Mouse (Mus musculus) heart, embryonic 14.5 days (tissue): Measurements from ENCODE around the gene Fat4. TPM values are rescaled to one million over a fixed set of nuclear protein-coding genes. Genes with fewer than 3 reads are reported as not detected.
A peak's percentile ranks its signal among the peaks of the same experiment; 100 is the strongest.

Experiments used
- ATAC-seq: fragments of 200-750 bp; cut with Nextera tagmentation; 2 replicates; pipeline ENCODE4 v1.8.0; 2017; ENCODE audit warnings: low read depth, moderate TSS enrichment; ENCODE audit not compliant: insufficient number of reproducible peaks, insufficient read depth, low FRiP score
- H3K27ac ChIP-seq, 2 experiments: fragments of 200-500 bp in 1 of 2; fragments of 300-500 bp in 1 of 2; sonication (generic) in 1 of 2; replicated peaks in 1 of 2; 2 replicates each; pipeline ENCODE4 v1.5.1; 2012 to 2014; ENCODE audit warnings: low read depth in 2 of 2, low read length in 2 of 2, control low read depth in 1 of 2, mild to moderate bottlenecking in 1 of 2, mixed read lengths in 1 of 2; ENCODE audit not compliant: control insufficient read depth in 1 of 2, insufficient read depth in 1 of 2
- H3K27me3 ChIP-seq: fragments of 300-500 bp; sonication (generic); 2 replicates; pipeline ENCODE4 v1.6.1; 2014; ENCODE audit warnings: mild to moderate bottlenecking, low read length, control low read depth; ENCODE audit not compliant: control insufficient read depth, insufficient read depth
- H3K36me3 ChIP-seq: fragments of 300-500 bp; sonication (generic); 2 replicates; pipeline ENCODE4 v1.6.1; 2014; ENCODE audit warnings: mild to moderate bottlenecking, control low read depth, low read length, mixed read lengths; ENCODE audit not compliant: control insufficient read depth, insufficient read depth
- H3K4me1 ChIP-seq, 2 experiments: fragments of 200-500 bp in 1 of 2; fragments of 300-500 bp in 1 of 2; sonication (generic) in 1 of 2; 2 replicates each; pipeline ENCODE4 v1.6.1; 2012 to 2014; ENCODE audit warnings: low read length in 2 of 2, control low read depth in 1 of 2, mixed read lengths in 1 of 2; ENCODE audit not compliant: control insufficient read depth in 2 of 2, insufficient read depth in 2 of 2
- H3K4me2 ChIP-seq: fragments of 300-500 bp; sonication (generic); 2 replicates; pipeline ENCODE4 v1.6.1; 2014; ENCODE audit warnings: mild to moderate bottlenecking, low read length
- H3K4me3 ChIP-seq, 2 experiments: fragments of 200-500 bp in 1 of 2; fragments of 300-500 bp in 1 of 2; sonication (generic) in 1 of 2; 2 replicates each; pipeline ENCODE4 v1.5.1; 2012 to 2014; ENCODE audit warnings: low read length in 2 of 2, mild to moderate bottlenecking in 2 of 2, control low read depth in 1 of 2, low read depth in 1 of 2, moderate library complexity in 1 of 2; ENCODE audit not compliant: control insufficient read depth in 1 of 2, insufficient read depth in 1 of 2
- H3K9ac ChIP-seq: fragments of 300-500 bp; sonication (generic); 2 replicates; pipeline ENCODE4 v1.6.1; 2014; ENCODE audit warnings: mild to moderate bottlenecking, low read length
- H3K9me3 ChIP-seq: fragments of 300-500 bp; sonication (generic); 2 replicates; pipeline ENCODE4 v1.6.1; 2016; ENCODE audit warnings: low read length, control low read depth; ENCODE audit not compliant: control insufficient read depth
- WGBS: fragments of 180-500 bp; shearing (Covaris S2); extraction: QIAGEN DNeasy Blood & Tissue Kit; methylation state at CpG from one replicate; pipeline ENCODE4 v1.1.7; 2014; 5-methylcytosine and 5-hydroxymethylcytosine counted together
- polyA plus RNA-seq: library from polyadenylated mRNA; unstranded; fragments of >200 nt; fragmentation: Nextera tagmentation; extraction: Ambion mirVana; gene quantifications from 2 replicates; pipeline ENCODE4 v1.2.1, GENCODE M21; 2014

Gene Fat4
- polyA plus RNA-seq, 1 experiment from 2014 or later = 4.9 TPM

- 32% methylated on average over 5 of the region's 5 CpGs for WGBS
- Histone ChIP-seq H3K9ac (no peak overlapping the region), H3K36me3 (no peaks in the 10 kb centered on the region), H3K4me2 (no peak overlapping the region), H3K4me3 (no peak overlapping the region), H3K4me1 (peaks cover 4 to 8% of the 10 kb centered on the region in 2 experiments), H3K9me3 (no peaks in the 10 kb centered on the region), H3K27ac (no peak overlapping the region), H3K27me3 (no peaks in the 10 kb centered on the region)
- no peak for ATAC-seq
Observed at GRCm38 (mm10) chr3:38860683-38861082, 26.1 kb upstream of the Fat4 start.

GRCm38 (mm10) chr3:38871291-38871690 lies 15.4 kb upstream of the Fat4 start:
- no peaks in the 10 kb centered on the region for H3K9me3 ChIP-seq
- no peaks in the 10 kb centered on the region for H3K27me3 ChIP-seq
- no peaks in the 10 kb centered on the region for H3K4me1 ChIP-seq
- 77% methylated on average over 2 of the region's 2 CpGs for WGBS
- no peak overlapping the region for H3K27ac ChIP-seq
- H3K4me2 ChIP-seq = no peak overlapping the region
- no peak for ATAC-seq
- H3K4me3 ChIP-seq = no peak overlapping the region
- no peak overlapping the region for H3K9ac ChIP-seq
- H3K36me3 ChIP-seq = no peaks in the 10 kb centered on the region

- H3K4me1 ChIP-seq = no peaks in the 10 kb centered on the region
- no peak overlapping the region for H3K9ac ChIP-seq
- WGBS = 93% methylated on average over 2 of the region's 2 CpGs
- no peak overlapping the region for H3K4me2 ChIP-seq
- H3K9me3 ChIP-seq = peaks cover 3% of the 10 kb centered on the region; the same call in 1 of the 2 replicates
- H3K27ac ChIP-seq = no peak overlapping the region
- no peaks in the 10 kb centered on the region for H3K36me3 ChIP-seq
- H3K4me3 ChIP-seq = no peak overlapping the region
- no peak for ATAC-seq
- no peaks in the 10 kb centered on the region for H3K27me3 ChIP-seq
Observed at GRCm38 (mm10) chr3:38875872-38876271, 10.9 kb upstream of the Fat4 start.

GRCm38 (mm10) chr3:38876706-38877105 lies 10.0 kb upstream of the Fat4 start:
- no peak overlapping the region for H3K9ac ChIP-seq
- WGBS = 96% methylated on average over 4 of the region's 4 CpGs
- H3K4me3 ChIP-seq = no peak overlapping the region
- no peaks in the 10 kb centered on the region for H3K27me3 ChIP-seq
- no peak for ATAC-seq
- no peaks in the 10 kb centered on the region for H3K4me1 ChIP-seq
- no peak overlapping the region for H3K27ac ChIP-seq
- no peak overlapping the region for H3K4me2 ChIP-seq
- no peaks in the 10 kb centered on the region for H3K36me3 ChIP-seq
- peaks cover 3% of the 10 kb centered on the region; the same call in 1 of the 2 replicates for H3K9me3 ChIP-seq

- Histone ChIP-seq H3K27me3 (no peaks in the 10 kb centered on the region), H3K9ac (no peak overlapping the region), H3K9me3 (peaks cover 3% of the 10 kb centered on the region; the same call in 1 of the 2 replicates), H3K27ac (no peak overlapping the region), H3K36me3 (no peaks in the 10 kb centered on the region), H3K4me1 (0 out of 4 replicates have a peak, but pooled peaks cover 0 to 7% of the 10 kb centered on the region in 2 experiments), H3K4me3 (no peak overlapping the region), H3K4me2 (no peak overlapping the region)
- no peak for ATAC-seq
- WGBS = 48% methylated on average over 6 of the region's 6 CpGs
Observed at GRCm38 (mm10) chr3:38882778-38883177, 4.0 kb upstream of the Fat4 start.

- Histone ChIP-seq H3K4me1 (peaks cover 8 to 16% of the 10 kb centered on the region in 2 experiments), H3K27ac (no peak overlapping the region), H3K36me3 (peaks cover 2% of the 10 kb centered on the region; the same call in 1 of the 2 replicates), H3K9me3 (no peaks in the 10 kb centered on the region; the same call in 1 of the 2 replicates), H3K27me3 (no peaks in the 10 kb centered on the region), H3K4me2 (peak overlapping the region; percentile 99), H3K9ac (peak overlapping the region; percentile 45; the same call in 1 of the 2 replicates), H3K4me3 (no peak overlapping the region)
- WGBS = 42% methylated on average over 9 of the region's 9 CpGs
- ATAC-seq = no peak
Observed at GRCm38 (mm10) chr3:38883676-38884075, 3.1 kb upstream of the Fat4 start.

- Histone ChIP-seq H3K27me3 (no peaks in the 10 kb centered on the region), H3K9ac (peak overlapping the region; percentile 85; the same call in 1 of the 2 replicates), H3K27ac (no peak overlapping the region), H3K36me3 (peaks cover 8% of the 10 kb centered on the region; the same call in 1 of the 2 replicates), H3K9me3 (no peaks in the 10 kb centered on the region; the same call in 1 of the 2 replicates), H3K4me1 (peaks cover 9 to 19% of the 10 kb centered on the region in 2 experiments), H3K4me3 (peak overlapping the region; percentile 57 to 88; a peak in 3 of 4 replicates), H3K4me2 (peak overlapping the region; percentile 99)
- 1% methylated on average over 6 of the region's 6 CpGs for WGBS
- no peak for ATAC-seq
Observed at GRCm38 (mm10) chr3:38884276-38884675, 2.5 kb upstream of the Fat4 start.

GRCm38 (mm10) chr3:38884919-38885418 lies 1.8 kb upstream of the Fat4 start:
- peak; percentile 2; the same call in 1 of the 2 replicates for ATAC-seq
- Histone ChIP-seq H3K9me3 (no peaks in the 10 kb centered on the region; the same call in 1 of the 2 replicates), H3K27me3 (no peaks in the 10 kb centered on the region), H3K4me3 (peak overlapping the region; percentile 57 to 88), H3K27ac (peak overlapping the region; percentile 95 to 98), H3K4me2 (peak overlapping the region; percentile 99), H3K4me1 (peaks cover 11 to 19% of the 10 kb centered on the region in 2 experiments), H3K36me3 (peaks cover 13% of the 10 kb centered on the region), H3K9ac (peak overlapping the region; percentile 85)
- WGBS = 0% methylated on average over 24 of the region's 24 CpGs
